Mouse (Mus musculus) MEL (cell line): ENCODE results near the gene Tank. TPM values are rescaled to one million over a fixed set of nuclear protein-coding genes. Genes with fewer than 3 reads are reported as not detected.

Source experiments
- DNase-seq: peaks from one replicate; pipeline ENCODE4 v3.0.0; 2011; ENCODE audit warnings: low read depth, low spot score
- H3K27ac ChIP-seq: 2 replicates; pipeline ENCODE4 v1.5.1; 2012; ENCODE audit warnings: low read depth, mild to moderate bottlenecking, control low read depth, low read length, moderate library complexity; ENCODE audit not compliant: control insufficient read depth
- H3K27me3 ChIP-seq, 2 experiments: fragments of 150-350 bp in 1 of 2; sonication (generic) in 1 of 2; 2 replicates each; pipeline ENCODE4 v1.6.1; 2012; ENCODE audit warnings: low read length in 2 of 2, mild to moderate bottlenecking in 2 of 2, improper control_type of control experiment in 1 of 2, moderate library complexity in 1 of 2; ENCODE audit not compliant: insufficient read depth in 2 of 2, control insufficient read depth in 1 of 2
- H3K36me3 ChIP-seq, 2 experiments: 2 replicates each; pipeline ENCODE4 v1.6.1; 2012 to 2014; ENCODE audit warnings: low read length in 2 of 2, improper control_type of control experiment in 1 of 2, inconsistent platforms in 1 of 2, mild to moderate bottlenecking in 1 of 2; ENCODE audit not compliant: insufficient read depth in 2 of 2, control insufficient read depth in 1 of 2
- H3K4me1 ChIP-seq, 2 experiments: fragments of 150-350 bp in 1 of 2; sonication (generic) in 1 of 2; 2 replicates each; pipeline ENCODE4 v1.6.1; 2012; ENCODE audit warnings: low read length in 2 of 2, improper control_type of control experiment in 1 of 2, mild to moderate bottlenecking in 1 of 2; ENCODE audit not compliant: insufficient read depth in 2 of 2, control insufficient read depth in 1 of 2
- H3K4me3 ChIP-seq, 2 experiments: fragments of 150-350 bp in 1 of 2; sonication (generic) in 1 of 2; 2 replicates each; pipeline ENCODE4 v1.5.1; 2012; ENCODE audit warnings: low read depth in 2 of 2, low read length in 2 of 2, mild to moderate bottlenecking in 2 of 2, moderate library complexity in 2 of 2, control low read depth in 1 of 2, improper control_type of control experiment in 1 of 2; ENCODE audit not compliant: control insufficient read depth in 1 of 2, insufficient read depth in 1 of 2
- H3K79me2 ChIP-seq: 2 replicates; pipeline ENCODE4 v1.6.1; 2012; ENCODE audit warnings: mild to moderate bottlenecking, low read length, moderate library complexity; ENCODE audit not compliant: control insufficient read depth, poor library complexity, insufficient read depth
- H3K9ac ChIP-seq: 2 replicates; pipeline ENCODE4 v1.6.1; 2012; ENCODE audit warnings: low read depth, mild to moderate bottlenecking, control low read depth, low read length, moderate library complexity; ENCODE audit not compliant: control insufficient read depth, poor library complexity, severe bottlenecking
- H3K9me3 ChIP-seq: fragments of 150-350 bp; sonication (generic); replicated peaks from 2 replicates; pipeline ENCODE4 v1.6.1; 2012; ENCODE audit warnings: mild to moderate bottlenecking, low read length, improper control_type of control experiment, moderate library complexity; ENCODE audit not compliant: insufficient read depth
- BHLHE40 ChIP-seq: IDR thresholded peaks from 2 replicates; pipeline ENCODE4 v1.6.1; 2012; ENCODE audit warnings: low read depth, mild to moderate bottlenecking, inconsistent platforms, low read length, improper control_type of control experiment, borderline replicate concordance
- E2F4 ChIP-seq: IDR thresholded peaks from 2 replicates; pipeline ENCODE4 v1.6.1; 2011; ENCODE audit warnings: low read depth, low read length, improper control_type of control experiment, borderline replicate concordance
- ELF1 ChIP-seq: IDR thresholded peaks from 2 replicates; pipeline ENCODE4 v1.6.1; 2014; ENCODE audit warnings: low read depth, mild to moderate bottlenecking, inconsistent platforms, low read length, improper control_type of control experiment, moderate library complexity
- EP300 ChIP-seq, 2 experiments: IDR thresholded peaks; 2 replicates each; pipeline ENCODE4 v1.6.1; 2011; ENCODE audit warnings: improper control_type of control experiment in 2 of 2, low read length in 2 of 2, low read depth in 1 of 2, mild to moderate bottlenecking in 1 of 2
- ETS1 ChIP-seq: IDR thresholded peaks from 2 replicates; pipeline ENCODE4 v1.6.1; 2012; ENCODE audit warnings: low read depth, mild to moderate bottlenecking, inconsistent platforms, low read length, improper control_type of control experiment, moderate library complexity
- KAT2A ChIP-seq: conservative IDR thresholded peaks from 2 replicates; pipeline ENCODE4 v1.6.1; 2012; ENCODE audit warnings: low read depth, low read length, improper control_type of control experiment, inconsistent platforms
- MAFK ChIP-seq: IDR thresholded peaks from 2 replicates; pipeline ENCODE4 v1.6.1; 2011; ENCODE audit warnings: low read depth, mild to moderate bottlenecking, low read length, improper control_type of control experiment, borderline replicate concordance
- MAZ ChIP-seq: IDR thresholded peaks from 2 replicates; pipeline ENCODE4 v1.6.1; 2012; ENCODE audit warnings: low read depth, mild to moderate bottlenecking, inconsistent platforms, low read length, improper control_type of control experiment
- MEF2A ChIP-seq: IDR thresholded peaks from 2 replicates; pipeline ENCODE4 v1.6.1; 2014; ENCODE audit warnings: low read depth, mild to moderate bottlenecking, inconsistent platforms, low read length, improper control_type of control experiment; ENCODE audit not compliant: poor library complexity, insufficient replicate concordance, severe bottlenecking; ENCODE audit errors: extremely low read depth
- NELFE ChIP-seq: IDR thresholded peaks from 2 replicates; pipeline ENCODE4 v1.6.1; 2011; ENCODE audit warnings: low read depth, low read length, improper control_type of control experiment
- POLR2AphosphoS2 ChIP-seq: IDR thresholded peaks from 2 replicates; pipeline ENCODE4 v1.6.1; 2011; ENCODE audit warnings: low read length, improper control_type of control experiment
- RCOR1 ChIP-seq: IDR thresholded peaks from 2 replicates; pipeline ENCODE4 v1.6.1; 2012; ENCODE audit warnings: low read depth, mild to moderate bottlenecking, inconsistent platforms, low read length, improper control_type of control experiment
- SIN3A ChIP-seq: IDR thresholded peaks from 2 replicates; pipeline ENCODE4 v1.6.1; 2012; ENCODE audit warnings: low read length, improper control_type of control experiment, inconsistent platforms
- TAL1 ChIP-seq: IDR thresholded peaks from 2 replicates; pipeline ENCODE4 v1.6.1; 2012; ENCODE audit warnings: mild to moderate bottlenecking, inconsistent platforms, low read length, moderate library complexity, mixed read lengths
- UBTF ChIP-seq: IDR thresholded peaks from 2 replicates; pipeline ENCODE4 v1.6.1; 2012; ENCODE audit warnings: low read depth, mild to moderate bottlenecking, inconsistent platforms, low read length, improper control_type of control experiment, moderate library complexity, borderline replicate concordance; ENCODE audit not compliant: insufficient read depth
- USF2 ChIP-seq, 2 experiments: IDR thresholded peaks; 2 replicates each; pipeline ENCODE4 v1.6.1; 2011 to 2012; ENCODE audit warnings: improper control_type of control experiment in 2 of 2, low read length in 2 of 2, borderline replicate concordance in 1 of 2, inconsistent platforms in 1 of 2, low read depth in 1 of 2, mild to moderate bottlenecking in 1 of 2; ENCODE audit not compliant: insufficient read depth in 1 of 2
- ZKSCAN1 ChIP-seq: IDR thresholded peaks from 2 replicates; pipeline ENCODE4 v1.6.1; 2012; ENCODE audit warnings: low read depth, mild to moderate bottlenecking, inconsistent platforms, low read length, improper control_type of control experiment, moderate library complexity
- ZMIZ1 ChIP-seq: IDR thresholded peaks from 2 replicates; pipeline ENCODE4 v1.6.1; 2012; ENCODE audit warnings: low read depth, mild to moderate bottlenecking, inconsistent platforms, low read length, improper control_type of control experiment, moderate library complexity
- ZNF384 ChIP-seq: IDR thresholded peaks from 2 replicates; pipeline ENCODE4 v1.6.1; 2012; ENCODE audit warnings: low read depth, mild to moderate bottlenecking, inconsistent platforms, low read length, improper control_type of control experiment
- polyA plus RNA-seq, 2 experiments: library from polyadenylated mRNA; stranded (reverse) in 1 of 2; unstranded in 1 of 2; fragments of >175 nt in 1 of 2; fragments of >200 nt in 1 of 2; gene quantifications; 2 replicates each; pipeline versions ENCODE4 v1.2.1 to v1.2.4; 2012; ENCODE audit warnings: low replicate concordance in 2 of 2, low read depth in 1 of 2; ENCODE audit not compliant: insufficient read length in 2 of 2, insufficient read depth in 1 of 2, missing spikeins in 1 of 2
- total RNA-seq: library from RNA; depleted of rRNA; stranded (reverse); fragments of 300-350 nt; gene quantifications from 2 replicates; pipeline ENCODE4 v1.2.3, GENCODE M21; 2012

Gene Tank
- total and polyA plus RNA-seq, 3 experiments, result 27.0 to 96.7 (median 27.4) TPM

DNA sequence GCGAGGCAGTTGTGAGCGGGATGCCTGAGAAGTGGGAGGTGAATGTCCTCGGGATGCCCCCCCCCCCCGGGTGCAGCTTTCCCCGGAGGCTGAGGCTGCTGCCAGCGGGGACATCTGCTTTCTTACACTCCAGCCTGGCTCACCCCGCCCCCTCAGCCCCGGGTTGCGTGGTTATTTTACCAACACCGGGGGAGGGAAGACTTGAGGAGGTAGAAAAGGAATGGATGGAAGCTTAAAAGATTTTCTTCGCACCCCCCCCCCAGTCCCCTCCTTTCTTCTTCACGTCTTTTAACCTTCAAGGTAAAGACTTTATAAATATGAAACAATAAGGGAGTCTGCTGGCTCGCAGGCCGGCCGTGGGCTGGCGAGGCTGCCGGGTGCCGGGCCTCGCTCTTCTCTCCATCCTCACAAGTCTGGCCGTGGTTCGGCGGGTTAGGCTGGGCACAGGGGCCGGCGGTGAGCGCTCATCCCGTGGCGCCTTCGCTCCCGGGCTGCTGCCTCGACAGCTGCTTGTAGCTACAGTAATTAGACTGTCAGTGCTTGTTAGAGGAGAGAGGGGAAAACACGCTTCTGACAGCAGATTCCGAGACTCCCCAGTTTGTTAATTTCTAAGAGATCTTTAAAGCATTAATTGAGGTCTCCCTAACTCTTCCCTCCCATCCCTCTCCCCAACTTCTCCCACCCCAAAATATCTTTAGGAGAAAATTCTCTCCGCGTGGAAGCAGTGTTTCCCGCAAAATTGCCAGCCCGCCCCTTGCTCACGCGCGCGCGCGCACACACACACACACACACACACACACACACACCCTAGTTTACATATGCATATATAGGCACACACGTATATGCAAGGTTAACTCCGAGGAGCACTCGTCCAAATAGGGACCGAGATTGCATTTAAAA, 77.2 kb downstream of the Tank start:
- no peak for DNase-seq
- H3K4me1 ChIP-seq, result peaks cover 6 to 9% of the 10 kb centered on the region in 2 experiments
- no peaks in the 10 kb centered on the region for H3K9me3 ChIP-seq
- H3K9ac ChIP-seq, result no peak overlapping the region
- H3K27ac ChIP-seq, result no peak overlapping the region
- peaks cover 14% of the 10 kb centered on the region in 2 experiments for H3K36me3 ChIP-seq
- no peak overlapping the region for H3K4me3 ChIP-seq
- no peaks in the 10 kb centered on the region for H3K27me3 ChIP-seq
- H3K79me2 ChIP-seq, result no peaks in the 10 kb centered on the region
- TF ChIP-seq ZKSCAN1, result no peak
- TF ChIP-seq ELF1, result no peak
- TF ChIP-seq ETS1, result no peak
- no peak for TF ChIP-seq MEF2A
- no peak for TF ChIP-seq MAZ
- no peak for TF ChIP-seq RCOR1
- TF ChIP-seq POLR2AphosphoS2, result no peak
- TF ChIP-seq USF2 (IDR thresholded peaks at IDR 0.05; ENCODE audit: borderline replicate concordance in 1 of 2, insufficient read depth in 1 of 2, low read depth in 1 of 2, low read length in 2 of 2), result no peak
- TF ChIP-seq BHLHE40, result no peak

DNA sequence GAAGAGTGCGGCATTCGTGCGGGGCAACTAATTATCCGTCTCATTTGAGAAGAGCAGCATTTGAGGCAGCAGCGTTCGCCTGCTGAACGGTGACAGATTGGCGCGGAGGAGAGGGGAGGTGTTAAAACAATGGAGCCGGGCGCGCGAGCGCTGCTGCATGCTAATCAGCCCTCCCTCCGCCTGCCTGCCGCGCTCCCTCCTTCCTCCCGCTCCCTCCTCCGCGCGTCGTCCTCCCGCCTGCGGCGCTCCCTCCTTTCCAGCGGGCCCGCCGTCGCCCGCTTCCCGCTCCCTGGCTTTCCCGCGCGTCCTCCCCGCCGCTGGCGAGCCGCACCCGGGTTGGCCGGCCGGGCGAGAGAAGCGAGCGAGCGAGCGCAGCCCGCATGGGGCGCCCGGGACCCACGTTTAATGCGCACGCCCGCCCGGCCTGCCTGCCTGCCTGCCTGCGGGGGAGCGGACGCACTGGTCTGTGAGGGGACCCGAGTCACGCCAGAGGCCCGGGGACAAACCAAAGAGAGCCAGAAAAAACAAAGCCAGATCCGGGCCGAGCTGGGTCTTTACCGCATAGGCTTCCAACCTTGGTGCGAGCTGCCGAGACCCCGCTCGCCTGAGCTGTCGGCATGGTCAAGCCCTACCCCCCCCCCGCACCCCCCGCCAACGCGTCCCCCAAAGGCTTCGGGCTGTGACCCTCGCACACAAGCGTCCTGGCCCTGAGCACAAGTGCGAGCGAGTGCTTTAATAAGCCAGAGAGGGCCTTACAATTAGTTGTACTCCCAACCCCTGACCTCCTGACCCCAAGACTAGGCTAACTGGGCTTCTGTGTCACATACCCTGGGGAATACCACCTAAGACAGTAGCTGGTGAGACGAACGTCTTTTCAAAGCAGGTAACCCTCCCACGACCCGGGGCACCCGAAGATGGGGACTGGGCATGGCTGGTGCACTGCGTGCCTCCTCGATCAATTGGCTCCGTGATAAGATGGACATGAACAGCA, 78.3 kb downstream of the Tank start:
- Histone ChIP-seq H3K4me3 (no peak overlapping the region), H3K27me3 (no peaks in the 10 kb centered on the region)

More for the DNA sequence above, 78.3 kb downstream of the Tank start:
- no peak for TF ChIP-seq UBTF
- TF ChIP-seq NELFE, result no peak
- TF ChIP-seq EP300 (IDR thresholded peaks at IDR 0.05; ENCODE audit: low read depth in 1 of 2, low read length in 2 of 2), result no peak
- no peak for TF ChIP-seq E2F4
- TF ChIP-seq ZNF384, result no peak
- TF ChIP-seq KAT2A, result no peak
- no peak for TF ChIP-seq ELF1
- TF ChIP-seq ZMIZ1, result no peak
- TF ChIP-seq SIN3A, result no peak
- no peak for TF ChIP-seq MAFK
- TF ChIP-seq TAL1, result no peak
- H3K9ac ChIP-seq, result no peak overlapping the region
- peaks cover 6 to 9% of the 10 kb centered on the region in 2 experiments for H3K4me1 ChIP-seq
- H3K36me3 ChIP-seq, result peaks cover 11 to 14% of the 10 kb centered on the region in 2 experiments
- H3K27ac ChIP-seq, result no peak overlapping the region
- H3K9me3 ChIP-seq, result no peaks in the 10 kb centered on the region
- no peak for DNase-seq
- no peaks in the 10 kb centered on the region for H3K79me2 ChIP-seq
